Mouse (Mus musculus) activated CD4-positive, CD25-positive, alpha-beta regulatory T cell, adult 4 months (primary cell): Measurements from ENCODE around the gene Ina. TPM values are rescaled to one million over a fixed set of nuclear protein-coding genes. Genes with fewer than 3 reads are reported as not detected.

Experiments used
- ATAC-seq: one replicate; pipeline ENCODE4 v1.8.0; 2017
- polyA plus RNA-seq, 2 experiments: library from polyadenylated mRNA; unstranded; fragments of 100-300 nt; shearing (Covaris generic); gene quantifications; one replicate each; pipeline ENCODE4 v1.2.1; 2017

Gene Ina
- polyA plus RNA-seq, 2 experiments from 2014 or later = not detected

- ATAC-seq = no peak
Measured at GRCm38 (mm10) chr19:47016487-47016886, 2.0 kb downstream of the Ina start.

- no peak for ATAC-seq
Measured at GRCm38 (mm10) chr19:47017831-47018230, 3.3 kb downstream of the Ina start.

GRCm38 (mm10) chr19:47018330-47018729, 3.8 kb downstream of the Ina start:
- ATAC-seq = no peak

GRCm38 (mm10) chr19:47019326-47019725, 4.8 kb downstream of the Ina start:
- no peak for ATAC-seq

GRCm38 (mm10) chr19:47022709-47023108, 8.2 kb downstream of the Ina start:
- ATAC-seq = no peak

- no peak for ATAC-seq
Measured at GRCm38 (mm10) chr19:47023546-47023945, 9.0 kb downstream of the Ina start.

GRCm38 (mm10) chr19:47024954-47025353, 10.5 kb downstream of the Ina start:
- ATAC-seq = no peak

- no peak for ATAC-seq
Measured at GRCm38 (mm10) chr19:47026513-47026912, 12.0 kb downstream of the Ina start.

GRCm38 (mm10) chr19:47029796-47030195, 15.3 kb downstream of the Ina start:
- no peak for ATAC-seq

- no peak for ATAC-seq
Measured at GRCm38 (mm10) chr19:47031770-47032169, 17.3 kb downstream of the Ina start.

GRCm38 (mm10) chr19:47034916-47035315, 20.4 kb downstream of the Ina start:
- ATAC-seq = no peak

- ATAC-seq = no peak
Measured at GRCm38 (mm10) chr19:47036596-47036995, 22.1 kb downstream of the Ina start.

- ATAC-seq = no peak
Measured at GRCm38 (mm10) chr19:47040720-47041473, 26.4 kb downstream of the Ina start.

- no peak for ATAC-seq
Measured at GRCm38 (mm10) chr19:47043608-47044007, 29.1 kb downstream of the Ina start.

- ATAC-seq = no peak
Measured at GRCm38 (mm10) chr19:47046343-47046742, 31.8 kb downstream of the Ina start.

GRCm38 (mm10) chr19:47047236-47047833, 32.8 kb downstream of the Ina start:
- ATAC-seq = no peak

- ATAC-seq = no peak
Measured at GRCm38 (mm10) chr19:47049061-47049460, 34.6 kb downstream of the Ina start.

- no peak for ATAC-seq
Measured at GRCm38 (mm10) chr19:47049840-47050239, 35.3 kb downstream of the Ina start.

GRCm38 (mm10) chr19:47050271-47051032, 36.0 kb downstream of the Ina start, which contains the start of gene Pcgf6:
TSS of gene Pcgf6 (minus strand) at chr19:47050906.
- peak; percentile 96 for ATAC-seq

GRCm38 (mm10) chr19:47052927-47053326, 38.4 kb downstream of the Ina start:
- ATAC-seq = no peak

GRCm38 (mm10) chr19:47053471-47053870, 39.0 kb downstream of the Ina start:
- ATAC-seq = no peak

- no peak for ATAC-seq
Measured at GRCm38 (mm10) chr19:47057684-47058083, 43.2 kb downstream of the Ina start.

GRCm38 (mm10) chr19:47065860-47066259, 51.4 kb downstream of the Ina start:
- no peak for ATAC-seq
